Mouse (Mus musculus) adrenal gland, adult 8-10 months (tissue): ENCODE measurements around the gene Rlbp1. TPM values are rescaled to one million over a fixed set of nuclear protein-coding genes. Genes with fewer than 3 reads are reported as not detected.

Experiments used
- total RNA-seq, 4 experiments: library from RNA; stranded (reverse); gene quantifications; 2 replicates each; pipeline ENCODE4 v1.2.4; 2022

Rlbp1 gene
- total RNA-seq, 4 experiments from 2014 or later, result 0.17 to 1.4 TPM; not detected in 2

Other genes with a start within 250 kb of the Rlbp1 start
- gene Mfge8, start 238.0 kb downstream of the Rlbp1 start, total RNA-seq, result 100 to 1,000 TPM; 263 to 328 (median 290) TPM
- 1,000 to 10,000 TPM; 1,088 to 1,472 (median 1,425) TPM for gene Abhd2, start 113.8 kb downstream of the Rlbp1 start, total RNA-seq
- under 1 TPM; 0.20 to 0.95 (median 0.43) TPM for gene Fanci, start 4.9 kb upstream of the Rlbp1 start, total RNA-seq
- gene Polg, start 79.3 kb upstream of the Rlbp1 start, total RNA-seq, result 10 to 100 TPM; 73.6 to 86.6 (median 84.0) TPM
- gene Rhcg, start 230.6 kb upstream of the Rlbp1 start, total RNA-seq, result 10 to 100 TPM; 28.1 to 57.4 (median 34.7) TPM